Mouse (Mus musculus) embryonic facial prominence, embryonic 13.5 days (tissue): Measurements from ENCODE around the gene Il22ra1. TPM values are rescaled to one million over a fixed set of nuclear protein-coding genes. Genes with fewer than 3 reads are reported as not detected.
A peak's percentile ranks its signal among the peaks of the same experiment; 100 is the strongest.

Experiments
- ATAC-seq: fragments of 200-750 bp; cut with Nextera tagmentation; 2 replicates; pipeline ENCODE4 v1.8.0; 2017; ENCODE audit warnings: low read depth; ENCODE audit not compliant: insufficient number of reproducible peaks, insufficient read depth, low FRiP score, low TSS enrichment
- H3K27ac ChIP-seq: fragments of 300-500 bp; sonication (generic); 2 replicates; pipeline ENCODE4 v1.5.1; 2015; ENCODE audit warnings: moderate library complexity, mild to moderate bottlenecking, inconsistent platforms
- H3K27me3 ChIP-seq: fragments of 300-500 bp; sonication (generic); 2 replicates; pipeline ENCODE4 v1.6.1; 2015; ENCODE audit warnings: mild to moderate bottlenecking, inconsistent platforms
- H3K36me3 ChIP-seq: fragments of 300-500 bp; sonication (generic); 2 replicates; pipeline ENCODE4 v1.6.1; 2015; ENCODE audit warnings: mild to moderate bottlenecking, inconsistent platforms
- H3K4me1 ChIP-seq: fragments of 300-500 bp; sonication (generic); 2 replicates; pipeline ENCODE4 v1.6.1; 2015; ENCODE audit warnings: inconsistent platforms
- H3K4me2 ChIP-seq: fragments of 300-500 bp; sonication (generic); 2 replicates; pipeline ENCODE4 v1.6.1; 2015; ENCODE audit warnings: moderate library complexity, mild to moderate bottlenecking, inconsistent platforms
- H3K4me3 ChIP-seq: fragments of 300-500 bp; sonication (generic); 2 replicates; pipeline ENCODE4 v1.5.1; 2015; ENCODE audit warnings: mild to moderate bottlenecking, inconsistent platforms
- H3K9ac ChIP-seq: fragments of 300-500 bp; sonication (generic); 2 replicates; pipeline ENCODE4 v1.6.1; 2015; ENCODE audit warnings: mild to moderate bottlenecking, inconsistent platforms
- H3K9me3 ChIP-seq: fragments of 300-500 bp; sonication (generic); 2 replicates; pipeline ENCODE4 v1.6.1; 2016; ENCODE audit warnings: inconsistent platforms
- WGBS: fragments of 180-500 bp; shearing (Covaris S2); methylation state at CpG from one replicate; pipeline ENCODE4 v1.1.7; 2015; ENCODE audit warnings: mixed read lengths; 5-methylcytosine and 5-hydroxymethylcytosine counted together
- polyA plus RNA-seq: library from polyadenylated mRNA; unstranded; fragments of >200 nt; fragmentation: Nextera tagmentation; extraction: Ambion mirVana; gene quantifications from 2 replicates; pipeline ENCODE4 v1.2.1, GENCODE M21; 2015

The Il22ra1 gene
- 0.17 and 0.18 TPM in 2 replicates for polyA plus RNA-seq

- peaks cover 14% of the 10 kb centered on the region for H3K4me1 ChIP-seq
- WGBS: 50% methylated on average over 14 of the region's 14 CpGs
- H3K4me2 ChIP-seq: no peak within 1 kb of the TSS
- H3K27me3 ChIP-seq: no peaks in the 10 kb centered on the region
- no peak within 1 kb of the TSS for H3K9ac ChIP-seq
- H3K36me3 ChIP-seq: no peaks in the 10 kb centered on the region
- ATAC-seq: no peak
- H3K9me3 ChIP-seq: peaks cover 4% of the 10 kb centered on the region
- H3K27ac ChIP-seq: no peak within 1 kb of the TSS
- H3K4me3 ChIP-seq: no peak within 1 kb of the TSS
Observed at GRCm38 (mm10) chr4:135727817-135728216, at the start of gene Il22ra1. Il22ra1 (plus strand) TSS chr4:135728172.

GRCm38 (mm10) chr4:135679316-135679715, 48.7 kb upstream of the Il22ra1 start:
- Histone ChIP-seq H3K36me3 (no peaks in the 10 kb centered on the region), H3K9ac (no peak overlapping the region), H3K27me3 (peaks cover 13% of the 10 kb centered on the region), H3K4me1 (peaks cover 11% of the 10 kb centered on the region), H3K4me3 (no peak overlapping the region), H3K4me2 (no peak overlapping the region), H3K9me3 (no peaks in the 10 kb centered on the region), H3K27ac (no peak overlapping the region)
- WGBS: 53% methylated on average over 4 of the region's 4 CpGs
- ATAC-seq: no peak

- no peaks in the 10 kb centered on the region for H3K9me3 ChIP-seq
- no peak overlapping the region for H3K4me2 ChIP-seq
- WGBS: 76% methylated on average over 5 of the region's 5 CpGs
- no peak overlapping the region for H3K27ac ChIP-seq
- H3K36me3 ChIP-seq: no peaks in the 10 kb centered on the region
- H3K4me3 ChIP-seq: no peak overlapping the region
- no peak for ATAC-seq
- no peak overlapping the region for H3K9ac ChIP-seq
- peaks cover 37% of the 10 kb centered on the region for H3K27me3 ChIP-seq
- peaks cover 2% of the 10 kb centered on the region; the same call in 1 of the 2 replicates for H3K4me1 ChIP-seq
Observed at GRCm38 (mm10) chr4:135681789-135682188, 46.2 kb upstream of the Il22ra1 start.

- Histone ChIP-seq H3K36me3 (no peaks in the 10 kb centered on the region), H3K9ac (no peak overlapping the region), H3K4me1 (peaks cover 3% of the 10 kb centered on the region; the same call in 1 of the 2 replicates), H3K9me3 (no peaks in the 10 kb centered on the region), H3K4me2 (no peak overlapping the region), H3K27me3 (peaks cover 55% of the 10 kb centered on the region), H3K4me3 (no peak overlapping the region), H3K27ac (no peak overlapping the region)
- ATAC-seq: no peak
- WGBS: 22% methylated on average over 4 of the region's 4 CpGs
Observed at GRCm38 (mm10) chr4:135683553-135683952, 44.4 kb upstream of the Il22ra1 start.

- H3K4me3 ChIP-seq: no peak overlapping the region
- WGBS: 30% methylated on average over 3 of the region's 3 CpGs
- no peaks in the 10 kb centered on the region for H3K36me3 ChIP-seq
- peaks cover 3% of the 10 kb centered on the region; the same call in 1 of the 2 replicates for H3K4me1 ChIP-seq
- ATAC-seq: no peak
- no peak overlapping the region for H3K4me2 ChIP-seq
- no peak overlapping the region for H3K27ac ChIP-seq
- H3K9ac ChIP-seq: no peak overlapping the region
- peaks cover 60% of the 10 kb centered on the region for H3K27me3 ChIP-seq
- H3K9me3 ChIP-seq: no peaks in the 10 kb centered on the region
Observed at GRCm38 (mm10) chr4:135684731-135685130, 43.2 kb upstream of the Il22ra1 start.

- Histone ChIP-seq H3K9me3 (no peaks in the 10 kb centered on the region), H3K4me3 (peak within 1 kb of the TSS; percentile 62), H3K27me3 (peaks cover 60% of the 10 kb centered on the region), H3K4me2 (peak within 1 kb of the TSS; percentile 99), H3K4me1 (peaks cover 3% of the 10 kb centered on the region; the same call in 1 of the 2 replicates), H3K27ac (peak within 1 kb of the TSS; percentile 23; the same call in 1 of the 2 replicates), H3K36me3 (no peaks in the 10 kb centered on the region), H3K9ac (peak within 1 kb of the TSS; percentile 78)
- under 1% methylated on average over 41 of the region's 41 CpGs for WGBS
- 0 out of 2 replicates have a peak, but pooled peaks have one; percentile 39 for ATAC-seq
Observed at GRCm38 (mm10) chr4:135685906-135686567, 41.9 kb upstream of the Il22ra1 start, which contains the start of gene Ifnlr1. Ifnlr1 (plus strand) TSS chr4:135686287.

- no peaks in the 10 kb centered on the region for H3K9me3 ChIP-seq
- peaks cover 3% of the 10 kb centered on the region; the same call in 1 of the 2 replicates for H3K4me1 ChIP-seq
- peak overlapping the region; percentile 23; the same call in 1 of the 2 replicates for H3K27ac ChIP-seq
- H3K36me3 ChIP-seq: no peaks in the 10 kb centered on the region
- ATAC-seq: no peak
- peak overlapping the region; percentile 99 for H3K4me2 ChIP-seq
- peak overlapping the region; percentile 62 for H3K4me3 ChIP-seq
- under 1% methylated on average over 21 of the region's 21 CpGs for WGBS
- H3K27me3 ChIP-seq: peaks cover 60% of the 10 kb centered on the region
- H3K9ac ChIP-seq: peak overlapping the region; percentile 78
Observed at GRCm38 (mm10) chr4:135686568-135686953, 41.4 kb upstream of the Il22ra1 start.

GRCm38 (mm10) chr4:135689797-135690196, 38.2 kb upstream of the Il22ra1 start:
- Histone ChIP-seq H3K4me3 (no peak overlapping the region), H3K36me3 (no peaks in the 10 kb centered on the region), H3K27me3 (peaks cover 43% of the 10 kb centered on the region), H3K9me3 (no peaks in the 10 kb centered on the region), H3K4me2 (no peak overlapping the region), H3K27ac (no peak overlapping the region), H3K9ac (no peak overlapping the region), H3K4me1 (peaks cover 3% of the 10 kb centered on the region; the same call in 1 of the 2 replicates)
- no peak for ATAC-seq
- WGBS: 91% methylated on average over 7 of the region's 7 CpGs

- no peak overlapping the region for H3K4me2 ChIP-seq
- WGBS: 77% methylated on average over 11 of the region's 11 CpGs
- H3K27me3 ChIP-seq: peaks cover 38% of the 10 kb centered on the region
- H3K27ac ChIP-seq: no peak overlapping the region
- peaks cover 3% of the 10 kb centered on the region; the same call in 1 of the 2 replicates for H3K4me1 ChIP-seq
- H3K4me3 ChIP-seq: no peak overlapping the region
- H3K9ac ChIP-seq: no peak overlapping the region
- no peaks in the 10 kb centered on the region for H3K36me3 ChIP-seq
- no peak for ATAC-seq
- H3K9me3 ChIP-seq: no peaks in the 10 kb centered on the region
Observed at GRCm38 (mm10) chr4:135690241-135690640, 37.7 kb upstream of the Il22ra1 start.

GRCm38 (mm10) chr4:135692916-135693315, 35.1 kb upstream of the Il22ra1 start:
- ATAC-seq: no peak
- H3K4me3 ChIP-seq: no peak overlapping the region
- no peak overlapping the region for H3K9ac ChIP-seq
- 81% methylated on average over 4 of the region's 4 CpGs for WGBS
- H3K4me2 ChIP-seq: no peak overlapping the region
- H3K9me3 ChIP-seq: no peaks in the 10 kb centered on the region
- H3K36me3 ChIP-seq: no peaks in the 10 kb centered on the region
- H3K27me3 ChIP-seq: peaks cover 12% of the 10 kb centered on the region
- no peak overlapping the region for H3K27ac ChIP-seq
- no peaks in the 10 kb centered on the region for H3K4me1 ChIP-seq

- H3K4me1 ChIP-seq: 0 out of 2 replicates have a peak, but pooled peaks cover 4% of the 10 kb centered on the region
- H3K27ac ChIP-seq: no peak overlapping the region
- no peaks in the 10 kb centered on the region for H3K9me3 ChIP-seq
- ATAC-seq: no peak
- 78% methylated on average over 7 of the region's 7 CpGs for WGBS
- peak overlapping the region; percentile 27; the same call in 1 of the 2 replicates for H3K4me2 ChIP-seq
- H3K27me3 ChIP-seq: no peaks in the 10 kb centered on the region
- no peaks in the 10 kb centered on the region for H3K36me3 ChIP-seq
- H3K9ac ChIP-seq: no peak overlapping the region
- no peak overlapping the region for H3K4me3 ChIP-seq
Observed at GRCm38 (mm10) chr4:135698498-135698897, 29.5 kb upstream of the Il22ra1 start.

GRCm38 (mm10) chr4:135703497-135703896, 24.5 kb upstream of the Il22ra1 start:
- WGBS: 79% methylated on average over 13 of the region's 13 CpGs
- no peaks in the 10 kb centered on the region for H3K9me3 ChIP-seq
- no peak overlapping the region for H3K9ac ChIP-seq
- ATAC-seq: no peak
- H3K27ac ChIP-seq: no peak overlapping the region
- no peaks in the 10 kb centered on the region for H3K27me3 ChIP-seq
- no peak overlapping the region for H3K4me3 ChIP-seq
- no peaks in the 10 kb centered on the region for H3K36me3 ChIP-seq
- 0 out of 2 replicates have a peak, but pooled peaks cover 4% of the 10 kb centered on the region for H3K4me1 ChIP-seq
- H3K4me2 ChIP-seq: no peak overlapping the region
